Mouse (Mus musculus) hindbrain, embryonic 16.5 days (tissue): ENCODE measurements around the gene Zfp771. TPM values are rescaled to one million over a fixed set of nuclear protein-coding genes. Genes with fewer than 3 reads are reported as not detected.
A peak's percentile ranks its signal among the peaks of the same experiment; 100 is the strongest.

Source experiments
- ATAC-seq: fragments of 200-750 bp; cut with Nextera tagmentation; 2 replicates; pipeline ENCODE4 v1.8.0; 2017; ENCODE audit warnings: moderate TSS enrichment, moderate library complexity
- H3K27ac ChIP-seq: fragments of 300-500 bp; sonication (generic); 2 replicates; pipeline ENCODE4 v1.5.1; 2014; ENCODE audit warnings: low read depth, mild to moderate bottlenecking, control low read depth, low read length, moderate library complexity
- H3K27me3 ChIP-seq: fragments of 300-500 bp; sonication (generic); replicated peaks from 2 replicates; pipeline ENCODE4 v1.6.1; 2014; ENCODE audit warnings: low read length; ENCODE audit not compliant: control insufficient read depth, insufficient read depth
- H3K36me3 ChIP-seq: fragments of 300-500 bp; sonication (generic); 2 replicates; pipeline ENCODE4 v1.6.1; 2014; ENCODE audit warnings: mild to moderate bottlenecking, low read length, moderate library complexity, mixed read lengths; ENCODE audit not compliant: control insufficient read depth, insufficient read depth
- H3K4me1 ChIP-seq: fragments of 300-500 bp; sonication (generic); 2 replicates; pipeline ENCODE4 v1.6.1; 2014; ENCODE audit warnings: low read depth, low read length; ENCODE audit not compliant: control insufficient read depth, insufficient read depth
- H3K4me2 ChIP-seq: fragments of 300-500 bp; sonication (generic); 2 replicates; pipeline ENCODE4 v1.6.1; 2014; ENCODE audit warnings: mild to moderate bottlenecking, low read length, control low read depth, moderate library complexity
- H3K4me3 ChIP-seq: fragments of 300-500 bp; sonication (generic); 2 replicates; pipeline ENCODE4 v1.5.1; 2014; ENCODE audit warnings: mild to moderate bottlenecking, low read length, control low read depth, moderate library complexity
- H3K9ac ChIP-seq: fragments of 300-500 bp; sonication (generic); 2 replicates; pipeline ENCODE4 v1.6.1; 2014; ENCODE audit warnings: low read depth, mild to moderate bottlenecking, control low read depth, low read length, moderate library complexity
- H3K9me3 ChIP-seq: fragments of 300-500 bp; sonication (generic); 2 replicates; pipeline ENCODE4 v1.6.1; 2014; ENCODE audit warnings: mild to moderate bottlenecking, low read length, moderate library complexity; ENCODE audit not compliant: control insufficient read depth
- WGBS: fragments of 180-500 bp; shearing (Covaris S2); extraction: QIAGEN DNeasy Blood & Tissue Kit; methylation state at CpG from one replicate; pipeline ENCODE4 v1.1.7; 2014; 5-methylcytosine and 5-hydroxymethylcytosine counted together
- polyA plus RNA-seq: library from polyadenylated mRNA; unstranded; fragments of >200 nt; fragmentation: Nextera tagmentation; extraction: Ambion mirVana; gene quantifications from 2 replicates; pipeline ENCODE4 v1.2.1, GENCODE M21; 2015

Zfp771 gene
- polyA plus RNA-seq = 76.8 and 82.6 TPM in 2 replicates

- H3K4me3 ChIP-seq = peak within 1 kb of the TSS; percentile 93
- WGBS = under 1% methylated on average over 44 of the region's 56 CpGs
- ATAC-seq = peak; percentile 96
- peaks cover 17% of the 10 kb centered on the region for H3K4me1 ChIP-seq
- peak within 1 kb of the TSS; percentile 94 for H3K4me2 ChIP-seq
- H3K9me3 ChIP-seq = no peaks in the 10 kb centered on the region
- no peaks in the 10 kb centered on the region for H3K27me3 ChIP-seq
- H3K36me3 ChIP-seq = no peaks in the 10 kb centered on the region; the same call in 1 of the 2 replicates
- H3K27ac ChIP-seq = peak within 1 kb of the TSS; percentile 88
- H3K9ac ChIP-seq = peak within 1 kb of the TSS; percentile 98
Observed at GRCm38 (mm10) chr7:127243870-127244657, at the start of gene Zfp771. Zfp771 (plus strand) TSS chr7:127244274.

GRCm38 (mm10) chr7:127194633-127195029 lies 49.4 kb upstream of the Zfp771 start:
- Histone ChIP-seq H3K36me3 (peaks cover 44% of the 10 kb centered on the region), H3K4me3 (peak overlapping the region; percentile 71), H3K27ac (no peak overlapping the region), H3K4me1 (peaks cover 17% of the 10 kb centered on the region), H3K4me2 (peak overlapping the region; percentile 92), H3K9me3 (no peaks in the 10 kb centered on the region), H3K27me3 (no peaks in the 10 kb centered on the region), H3K9ac (peak overlapping the region; percentile 80)
- WGBS = 91% methylated on average over 7 of the region's 7 CpGs
- no peak for ATAC-seq

- no peaks in the 10 kb centered on the region for H3K9me3 ChIP-seq
- under 1% methylated on average over 51 of the region's 51 CpGs for WGBS
- H3K4me1 ChIP-seq = peaks cover 17% of the 10 kb centered on the region
- peak; percentile 98 for ATAC-seq
- no peaks in the 10 kb centered on the region for H3K27me3 ChIP-seq
- peak within 1 kb of the TSS; percentile 87 for H3K27ac ChIP-seq
- peak within 1 kb of the TSS; percentile 80 for H3K9ac ChIP-seq
- peak within 1 kb of the TSS; percentile 71 for H3K4me3 ChIP-seq
- peak within 1 kb of the TSS; percentile 92 for H3K4me2 ChIP-seq
- H3K36me3 ChIP-seq = peaks cover 49% of the 10 kb centered on the region
Observed at GRCm38 (mm10) chr7:127195544-127196295, 48.4 kb upstream of the Zfp771 start, which contains the start of gene Cd2bp2. Cd2bp2 (minus strand) TSS chr7:127196050.

GRCm38 (mm10) chr7:127196484-127196883 lies 47.6 kb upstream of the Zfp771 start:
- H3K4me1 ChIP-seq = peaks cover 17% of the 10 kb centered on the region
- H3K27ac ChIP-seq = peak overlapping the region; percentile 66
- ATAC-seq = no peak
- no peaks in the 10 kb centered on the region for H3K9me3 ChIP-seq
- H3K9ac ChIP-seq = peak overlapping the region; percentile 67
- H3K36me3 ChIP-seq = peaks cover 56% of the 10 kb centered on the region
- H3K27me3 ChIP-seq = no peaks in the 10 kb centered on the region
- 60% methylated on average over 11 of the region's 11 CpGs for WGBS
- peak overlapping the region; percentile 71 for H3K4me3 ChIP-seq
- H3K4me2 ChIP-seq = peak overlapping the region; percentile 65

GRCm38 (mm10) chr7:127206606-127207005 lies 37.5 kb upstream of the Zfp771 start:
- Histone ChIP-seq H3K4me2 (peak overlapping the region; percentile 99), H3K36me3 (peaks cover 9% of the 10 kb centered on the region), H3K4me1 (peaks cover 25% of the 10 kb centered on the region), H3K27ac (no peak overlapping the region), H3K27me3 (no peaks in the 10 kb centered on the region), H3K9me3 (no peaks in the 10 kb centered on the region), H3K4me3 (peak overlapping the region; percentile 97), H3K9ac (peak overlapping the region; percentile 94)
- ATAC-seq = no peak
- 57% methylated on average over 2 of the region's 2 CpGs for WGBS

- Histone ChIP-seq H3K27me3 (no peaks in the 10 kb centered on the region), H3K9me3 (no peaks in the 10 kb centered on the region), H3K36me3 (peaks cover 7% of the 10 kb centered on the region), H3K9ac (peak overlapping the region; percentile 94), H3K27ac (peak overlapping the region; percentile 83), H3K4me1 (peaks cover 25% of the 10 kb centered on the region), H3K4me2 (peak overlapping the region; percentile 99), H3K4me3 (peak overlapping the region; percentile 97)
- ATAC-seq = no peak
- under 1% methylated on average over 53 of the region's 53 CpGs for WGBS
Observed at GRCm38 (mm10) chr7:127207374-127208294, 36.4 kb upstream of the Zfp771 start.

- peak; percentile 3; the same call in 1 of the 2 replicates for ATAC-seq
Observed at GRCm38 (mm10) chr7:127208295-127208552, 35.9 kb upstream of the Zfp771 start, which contains the start of gene Tbc1d10b. Tbc1d10b (minus strand) TSS chr7:127208468.

GRCm38 (mm10) chr7:127208553-127209438 lies 35.3 kb upstream of the Zfp771 start, which contains the start of gene Mylpf:
Mylpf (plus strand) TSS chr7:127208890.
- Histone ChIP-seq H3K27ac (peak within 1 kb of the TSS; percentile 85), H3K4me1 (peaks cover 25% of the 10 kb centered on the region), H3K4me3 (peak within 1 kb of the TSS; percentile 97), H3K4me2 (peak within 1 kb of the TSS; percentile 99), H3K36me3 (no peaks in the 10 kb centered on the region), H3K9ac (peak within 1 kb of the TSS; percentile 94), H3K27me3 (no peaks in the 10 kb centered on the region), H3K9me3 (no peaks in the 10 kb centered on the region)
- WGBS = under 1% methylated on average over 40 of the region's 44 CpGs
- ATAC-seq = peak; percentile 97

More at GRCm38 (mm10) chr7:127208295-127208552, 35.9 kb upstream of the Zfp771 start, which contains the start of gene Tbc1d10b:
- Histone ChIP-seq H3K4me1 (peaks cover 25% of the 10 kb centered on the region), H3K27ac (peak within 1 kb of the TSS; percentile 85), H3K9me3 (no peaks in the 10 kb centered on the region), H3K36me3 (peaks cover 1% of the 10 kb centered on the region), H3K27me3 (no peaks in the 10 kb centered on the region), H3K9ac (peak within 1 kb of the TSS; percentile 94), H3K4me3 (peak within 1 kb of the TSS; percentile 97), H3K4me2 (peak within 1 kb of the TSS; percentile 99)
- WGBS = no CpG with 5 or more reads among the region's 44 CpGs
